Mouse (Mus musculus): ENCODE results near the gene Mpp6.

DNA sequence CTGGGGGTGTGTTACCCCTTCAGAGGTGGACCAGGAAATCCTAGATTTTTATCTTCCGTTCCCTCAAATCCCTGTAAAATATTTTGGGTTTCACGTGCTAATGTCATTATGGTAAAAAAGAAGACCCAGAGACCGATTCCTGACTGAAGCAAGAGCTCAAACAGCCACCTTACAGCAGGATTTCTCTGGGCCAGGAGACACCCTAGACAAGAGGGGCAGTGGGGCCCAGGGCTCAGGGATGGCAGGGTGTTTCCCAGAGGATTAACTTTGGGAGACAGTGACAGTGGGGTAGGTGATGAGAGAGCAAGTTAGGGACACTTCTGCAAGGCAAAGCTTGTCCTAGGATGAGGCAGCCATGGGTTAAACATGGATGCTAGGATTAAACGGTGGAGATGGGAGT is 113.6 kb downstream of the Mpp6 start:
- TF ChIP-seq NELFE (IDR thresholded peaks at IDR 0.05; ENCODE audit: low read depth, low read length) (no peak), SMC3 (IDR thresholded peaks at IDR 0.05; ENCODE audit: low read depth, low read length) (no peak), MAX (IDR thresholded peaks at IDR 0.05; ENCODE audit: low read length) (no peak), MEF2A (IDR thresholded peaks at IDR 0.05; ENCODE audit: borderline replicate concordance, low read depth, low read length) (no peak)

All from CH12.LX (cell line).